Mouse (Mus musculus): ENCODE data around the gene Klhl6.

Gene Klhl6

GRCm38 (mm10) chr16:19969506-19969905, 13.3 kb downstream of the Klhl6 start:
- DNase-seq (ENCODE audit: low spot score): no peak

- no peak for DNase-seq (ENCODE audit: low spot score)
Observed at GRCm38 (mm10) chr16:19968666-19969065, 14.2 kb downstream of the Klhl6 start.

- no peak for DNase-seq (ENCODE audit: low spot score)
Observed at GRCm38 (mm10) chr16:19967897-19968392, 14.9 kb downstream of the Klhl6 start.

GRCm38 (mm10) chr16:19966976-19967375, 15.9 kb downstream of the Klhl6 start:
- no peak for DNase-seq (ENCODE audit: low spot score)

GRCm38 (mm10) chr16:19966437-19966836, 16.4 kb downstream of the Klhl6 start:
- no peak for DNase-seq (ENCODE audit: low spot score)

GRCm38 (mm10) chr16:19962951-19963350, 19.9 kb downstream of the Klhl6 start:
- DNase-seq (ENCODE audit: low spot score): no peak

- no peak for DNase-seq (ENCODE audit: low spot score)
Observed at GRCm38 (mm10) chr16:19961070-19961469, 21.8 kb downstream of the Klhl6 start.

- DNase-seq (ENCODE audit: low spot score): no peak
Observed at GRCm38 (mm10) chr16:19960407-19961058, 22.3 kb downstream of the Klhl6 start.

- DNase-seq (ENCODE audit: low spot score): no peak
Observed at GRCm38 (mm10) chr16:19957051-19957450, 25.8 kb downstream of the Klhl6 start.

GRCm38 (mm10) chr16:19947336-19947735, 35.5 kb downstream of the Klhl6 start:
- DNase-seq (ENCODE audit: low spot score): no peak

GRCm38 (mm10) chr16:19946578-19947298, 36.1 kb downstream of the Klhl6 start:
- DNase-seq (ENCODE audit: low spot score): no peak

GRCm38 (mm10) chr16:19920823-19921222, 62.0 kb downstream of the Klhl6 start:
- no peak for DNase-seq (ENCODE audit: low spot score)

- DNase-seq (ENCODE audit: low spot score): no peak
Observed at GRCm38 (mm10) chr16:19918286-19918685, 64.6 kb downstream of the Klhl6 start.

GRCm38 (mm10) chr16:19912582-19912981, 70.3 kb downstream of the Klhl6 start:
- DNase-seq (ENCODE audit: low spot score): no peak

- no peak for DNase-seq (ENCODE audit: low spot score)
Observed at GRCm38 (mm10) chr16:19908291-19908690, 74.5 kb downstream of the Klhl6 start.

GRCm38 (mm10) chr16:19907103-19907502, 75.7 kb downstream of the Klhl6 start:
- peak; percentile 39 for DNase-seq (ENCODE audit: low spot score)

- DNase-seq (ENCODE audit: low spot score): no peak
Observed at GRCm38 (mm10) chr16:19904734-19905479, 77.9 kb downstream of the Klhl6 start.

GRCm38 (mm10) chr16:19903792-19904191, 79.0 kb downstream of the Klhl6 start:
- no peak for DNase-seq (ENCODE audit: low spot score)

Data from urinary bladder, postnatal 25 days (tissue).